Mouse (Mus musculus): ENCODE results near the gene Adgrf4. TPM values are rescaled to one million over a fixed set of nuclear protein-coding genes. Genes with fewer than 3 reads are reported as not detected.

The Adgrf4 gene
- 0.21 TPM in 1 of 2 replicates, not detected in the other for polyA plus RNA-seq (2016; fragmentation: Nextera tagmentation; extraction: Ambion mirVana)

DNA sequence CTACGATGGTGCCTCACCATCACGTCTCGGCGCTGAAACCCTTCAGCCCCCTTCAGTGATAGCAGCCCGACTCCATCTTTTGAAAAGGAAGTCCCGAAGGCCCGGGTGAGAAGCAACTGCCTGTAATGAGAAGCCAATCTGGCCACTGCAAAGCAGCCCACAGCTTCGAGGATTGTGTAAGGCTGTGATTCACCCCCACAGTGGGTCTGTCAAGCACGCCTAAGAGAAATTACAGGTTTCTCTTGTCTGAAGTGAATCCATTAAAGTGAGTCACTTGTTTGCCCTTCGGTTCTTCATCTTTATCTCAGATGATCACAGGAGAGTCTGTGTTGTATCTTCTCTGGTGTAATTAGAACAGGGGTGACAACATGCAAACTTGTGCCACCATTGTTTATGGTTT is at the start of gene Adgrf4:
Adgrf4 (minus strand) TSS at position 149 of the 400 bp plus-strand sequence.
- no peaks in the 10 kb centered on the region for H3K9me3 ChIP-seq (replicated peaks)
- no peaks in the 10 kb centered on the region for H3K27me3 ChIP-seq
- ATAC-seq (ENCODE audit: low FRiP score), result no peak
- no peak within 1 kb of the TSS for H3K9ac ChIP-seq
- H3K36me3 ChIP-seq, result no peaks in the 10 kb centered on the region
- 90% methylated on average over 10 of the region's 10 CpGs for WGBS
- no peaks in the 10 kb centered on the region for H3K4me1 ChIP-seq
- no peak within 1 kb of the TSS for H3K27ac ChIP-seq
- no peak within 1 kb of the TSS for H3K4me3 ChIP-seq
- H3K4me2 ChIP-seq (replicated peaks), result no peak within 1 kb of the TSS

DNA sequence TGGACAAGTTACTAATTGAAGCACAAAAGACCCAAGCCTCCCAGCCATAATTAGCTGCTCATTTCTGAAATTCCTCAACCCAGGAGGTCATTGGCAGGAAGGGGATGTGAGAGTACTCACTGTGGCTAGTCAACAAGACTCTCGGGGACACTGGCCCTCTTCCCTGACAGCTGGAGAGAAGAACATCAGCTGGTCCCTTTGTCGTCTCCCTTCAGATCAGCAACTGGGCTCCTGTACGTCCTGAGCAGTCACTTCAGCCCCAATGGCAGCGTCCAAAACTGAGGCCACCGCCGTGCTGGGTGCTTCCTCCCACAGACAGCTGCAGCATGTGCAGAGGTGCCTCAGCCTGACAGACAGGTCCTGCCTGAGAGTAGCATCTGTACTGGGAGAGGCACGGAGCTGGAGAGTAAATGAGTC is 49.7 kb upstream of the Adgrf4 start, which contains the start of gene Adgrf2:
Adgrf2 (minus strand) TSS at position 379 of the 417 bp plus-strand sequence.
- ATAC-seq (ENCODE audit: low FRiP score), result no peak
- H3K4me1 ChIP-seq, result no peaks in the 10 kb centered on the region

DNA sequence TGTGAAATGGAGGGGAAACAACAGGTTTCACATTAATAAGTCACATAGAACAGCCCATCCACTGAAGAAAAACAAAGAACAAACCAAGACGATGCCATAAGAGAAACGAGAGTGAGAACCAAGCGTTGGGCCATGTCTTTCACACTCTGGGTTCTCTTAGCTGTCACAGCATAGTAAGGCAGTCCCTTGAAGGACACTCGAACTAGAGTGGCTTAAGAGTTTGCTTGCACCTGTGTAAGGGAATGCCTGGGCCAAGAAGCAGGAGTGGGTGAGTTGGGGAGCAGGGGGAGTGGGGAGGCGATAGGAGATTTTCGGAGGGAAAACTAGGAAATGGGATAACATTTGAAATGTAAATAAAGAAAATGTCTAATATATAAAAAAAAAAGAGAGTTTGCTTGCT is 46.7 kb upstream of the Adgrf4 start:
- H3K4me2 ChIP-seq (replicated peaks), result no peak overlapping the region
- ATAC-seq (ENCODE audit: low FRiP score), result no peak
- no peaks in the 10 kb centered on the region for H3K4me1 ChIP-seq
- 87% methylated on average over 6 of the region's 6 CpGs for WGBS
- no peak overlapping the region for H3K27ac ChIP-seq
- H3K36me3 ChIP-seq, result no peaks in the 10 kb centered on the region
- no peaks in the 10 kb centered on the region for H3K27me3 ChIP-seq
- H3K4me3 ChIP-seq, result no peak overlapping the region
- H3K9me3 ChIP-seq (replicated peaks), result no peaks in the 10 kb centered on the region
- H3K9ac ChIP-seq, result no peak overlapping the region

More for the DNA sequence above, 49.7 kb upstream of the Adgrf4 start, which contains the start of gene Adgrf2:
- H3K27ac ChIP-seq, result no peak within 1 kb of the TSS
- WGBS, result 31% methylated on average over 7 of the region's 7 CpGs
- no peak within 1 kb of the TSS for H3K9ac ChIP-seq
- H3K4me2 ChIP-seq (replicated peaks), result no peak within 1 kb of the TSS
- no peaks in the 10 kb centered on the region for H3K36me3 ChIP-seq
- no peaks in the 10 kb centered on the region for H3K27me3 ChIP-seq
- no peak within 1 kb of the TSS for H3K4me3 ChIP-seq
- H3K9me3 ChIP-seq (replicated peaks), result no peaks in the 10 kb centered on the region

DNA sequence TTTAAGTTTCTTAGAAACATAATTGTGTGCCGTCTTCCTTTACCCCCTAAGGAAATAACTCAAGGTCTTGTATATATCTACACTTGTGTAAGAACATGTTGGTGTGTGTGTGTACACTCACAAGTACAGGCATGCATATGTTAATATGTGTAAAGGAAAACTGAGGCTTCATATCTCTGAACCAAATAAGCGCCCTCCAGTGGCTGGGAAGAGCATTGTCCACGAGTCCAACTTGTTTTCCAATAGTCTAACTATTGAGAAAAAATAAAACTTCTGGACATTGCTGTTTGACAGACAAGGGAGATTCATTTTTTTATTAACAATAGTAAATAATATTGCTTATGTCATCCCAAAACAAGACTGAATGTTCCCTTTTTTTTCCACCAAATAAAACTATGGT is 25.1 kb upstream of the Adgrf4 start:
- 49% methylated on average over 3 of the region's 3 CpGs for WGBS
- H3K9ac ChIP-seq, result no peak overlapping the region

DNA sequence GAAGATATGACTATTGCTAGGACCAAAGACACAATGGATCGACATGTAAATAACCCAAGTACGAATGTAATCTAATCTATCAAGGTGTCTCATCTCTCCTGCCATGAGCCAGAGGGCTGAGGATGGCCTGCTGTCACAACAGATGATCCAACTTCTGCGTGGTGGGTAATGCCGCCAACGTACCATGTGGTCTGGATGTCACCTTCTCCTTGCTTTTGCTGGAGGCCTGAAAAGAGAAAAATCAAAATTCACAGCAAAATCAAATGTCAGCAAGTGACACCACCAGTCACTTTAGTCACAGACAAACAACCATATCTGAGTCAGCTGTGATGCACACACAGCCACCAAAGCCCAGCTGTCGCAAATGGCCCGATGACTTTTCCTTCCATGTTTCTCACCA is 22.9 kb upstream of the Adgrf4 start:
- no peak overlapping the region for H3K27ac ChIP-seq
- H3K4me1 ChIP-seq, result no peaks in the 10 kb centered on the region
- no peak overlapping the region for H3K4me2 ChIP-seq (replicated peaks)
- no peak for ATAC-seq (ENCODE audit: low FRiP score)
- WGBS, result 92% methylated on average over 7 of the region's 7 CpGs
- H3K9me3 ChIP-seq (replicated peaks), result no peaks in the 10 kb centered on the region
- H3K27me3 ChIP-seq, result no peaks in the 10 kb centered on the region
- H3K9ac ChIP-seq, result no peak overlapping the region
- no peaks in the 10 kb centered on the region for H3K36me3 ChIP-seq
- H3K4me3 ChIP-seq, result no peak overlapping the region

More for the DNA sequence above, 25.1 kb upstream of the Adgrf4 start:
- Histone ChIP-seq H3K4me3 (no peak overlapping the region), H3K27me3 (no peaks in the 10 kb centered on the region), H3K4me2 (replicated peaks) (no peak overlapping the region), H3K4me1 (no peaks in the 10 kb centered on the region), H3K36me3 (no peaks in the 10 kb centered on the region), H3K27ac (no peak overlapping the region), H3K9me3 (replicated peaks) (no peaks in the 10 kb centered on the region)
- no peak for ATAC-seq (ENCODE audit: low FRiP score)

DNA sequence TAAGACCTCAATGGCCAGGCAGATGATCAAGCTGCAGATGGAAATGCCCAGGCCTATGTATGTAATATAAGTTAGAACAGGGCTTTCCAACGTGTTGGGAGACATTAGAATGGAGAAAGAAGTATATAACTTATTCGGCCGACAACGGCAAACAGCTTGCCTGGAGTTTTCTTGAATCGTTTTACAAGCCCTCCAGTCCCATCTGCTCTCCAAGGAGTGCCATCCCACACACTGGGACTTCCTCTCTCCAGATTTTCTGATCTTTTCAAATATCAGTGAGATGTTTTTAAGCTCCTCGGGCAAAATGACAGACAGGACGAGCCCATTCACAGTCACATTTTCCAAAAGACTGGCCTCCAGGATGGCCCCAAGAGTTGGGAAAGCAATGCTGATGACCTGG is 18.6 kb upstream of the Adgrf4 start:
- H3K4me3 ChIP-seq, result no peak overlapping the region
- WGBS, result 86% methylated on average over 7 of the region's 7 CpGs
- no peaks in the 10 kb centered on the region for H3K27me3 ChIP-seq
- no peak for ATAC-seq (ENCODE audit: low FRiP score)
- H3K4me1 ChIP-seq, result no peaks in the 10 kb centered on the region
- no peaks in the 10 kb centered on the region for H3K9me3 ChIP-seq (replicated peaks)
- no peak overlapping the region for H3K4me2 ChIP-seq (replicated peaks)
- H3K27ac ChIP-seq, result no peak overlapping the region
- no peak overlapping the region for H3K9ac ChIP-seq
- no peaks in the 10 kb centered on the region for H3K36me3 ChIP-seq

DNA sequence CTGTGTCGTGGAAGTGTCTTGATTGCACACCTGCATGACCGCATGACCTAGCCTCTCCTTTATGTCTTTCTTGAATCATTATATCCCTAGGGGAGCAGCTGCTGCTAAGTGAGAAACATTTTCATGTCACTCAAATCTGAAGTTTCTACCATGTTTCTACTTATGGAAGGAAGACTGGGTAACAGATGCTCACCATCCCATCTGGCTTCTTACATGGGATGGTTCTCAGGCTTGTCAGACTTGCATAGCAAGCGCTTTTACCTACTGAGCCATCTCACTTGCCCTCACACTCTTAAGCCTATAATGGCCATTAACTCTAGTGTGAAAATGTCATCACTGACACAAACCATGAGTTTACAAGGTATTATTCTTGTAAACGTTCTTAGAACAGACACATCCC is 13.5 kb upstream of the Adgrf4 start:
- no peaks in the 10 kb centered on the region for H3K36me3 ChIP-seq
- no peak overlapping the region for H3K4me2 ChIP-seq (replicated peaks)
- no peak overlapping the region for H3K27ac ChIP-seq
- WGBS, result 81% methylated on average over 4 of the region's 4 CpGs
- no peaks in the 10 kb centered on the region for H3K27me3 ChIP-seq
- no peaks in the 10 kb centered on the region for H3K9me3 ChIP-seq (replicated peaks)
- H3K4me1 ChIP-seq, result no peaks in the 10 kb centered on the region
- H3K4me3 ChIP-seq, result no peak overlapping the region
- no peak overlapping the region for H3K9ac ChIP-seq
- no peak for ATAC-seq (ENCODE audit: low FRiP score)

DNA sequence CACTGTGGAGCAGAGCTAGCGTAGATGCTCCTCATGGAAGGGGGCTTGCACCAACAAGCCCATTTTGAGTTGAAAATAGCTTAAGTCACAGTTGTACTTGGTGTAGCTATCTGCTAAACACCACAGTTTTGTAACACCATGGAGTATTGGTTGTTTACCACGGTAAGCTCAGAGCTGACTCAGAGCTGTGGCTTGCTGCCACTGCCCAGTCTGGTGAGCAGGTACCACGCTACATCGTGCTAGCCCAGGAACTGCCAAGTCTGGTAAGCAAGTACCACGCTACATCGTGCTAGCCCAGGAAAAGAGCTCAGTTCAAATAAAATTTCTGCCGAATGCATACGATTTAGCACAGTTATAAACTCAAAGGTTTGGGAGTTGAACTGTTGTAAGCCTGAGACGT is 10.1 kb upstream of the Adgrf4 start:
- no peaks in the 10 kb centered on the region for H3K36me3 ChIP-seq
- no peak for ATAC-seq (ENCODE audit: low FRiP score)
- WGBS, result 93% methylated on average over 9 of the region's 9 CpGs
- H3K9ac ChIP-seq, result no peak overlapping the region
- H3K4me1 ChIP-seq, result no peaks in the 10 kb centered on the region
- no peaks in the 10 kb centered on the region for H3K27me3 ChIP-seq
- H3K4me3 ChIP-seq, result no peak overlapping the region
- H3K4me2 ChIP-seq (replicated peaks), result no peak overlapping the region
- no peaks in the 10 kb centered on the region for H3K9me3 ChIP-seq (replicated peaks)
- no peak overlapping the region for H3K27ac ChIP-seq

DNA sequence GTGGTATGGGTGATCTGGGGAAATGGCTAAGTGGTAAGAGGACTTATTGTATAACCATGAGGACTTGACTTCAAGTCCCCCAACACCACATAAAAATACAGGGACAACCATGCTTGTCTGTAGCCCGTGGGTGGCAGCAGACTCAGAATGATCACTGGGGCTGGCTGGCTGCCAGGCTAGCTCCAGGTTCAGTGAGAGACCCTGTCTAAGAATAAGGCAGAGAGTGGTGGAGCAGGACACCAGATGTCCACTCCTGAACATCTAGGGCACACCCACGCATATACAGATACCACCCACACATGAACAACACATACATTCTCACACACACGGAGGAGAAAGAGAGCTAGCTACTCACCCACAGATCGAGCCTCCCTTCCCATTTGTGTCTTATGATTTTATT is 2.6 kb upstream of the Adgrf4 start:
- Histone ChIP-seq H3K27me3 (no peaks in the 10 kb centered on the region), H3K4me3 (no peak overlapping the region), H3K36me3 (no peaks in the 10 kb centered on the region), H3K4me2 (replicated peaks) (no peak overlapping the region), H3K9ac (no peak overlapping the region), H3K27ac (no peak overlapping the region), H3K4me1 (no peaks in the 10 kb centered on the region), H3K9me3 (replicated peaks) (no peaks in the 10 kb centered on the region)
- 84% methylated on average over 4 of the region's 4 CpGs for WGBS
- no peak for ATAC-seq (ENCODE audit: low FRiP score)

DNA sequence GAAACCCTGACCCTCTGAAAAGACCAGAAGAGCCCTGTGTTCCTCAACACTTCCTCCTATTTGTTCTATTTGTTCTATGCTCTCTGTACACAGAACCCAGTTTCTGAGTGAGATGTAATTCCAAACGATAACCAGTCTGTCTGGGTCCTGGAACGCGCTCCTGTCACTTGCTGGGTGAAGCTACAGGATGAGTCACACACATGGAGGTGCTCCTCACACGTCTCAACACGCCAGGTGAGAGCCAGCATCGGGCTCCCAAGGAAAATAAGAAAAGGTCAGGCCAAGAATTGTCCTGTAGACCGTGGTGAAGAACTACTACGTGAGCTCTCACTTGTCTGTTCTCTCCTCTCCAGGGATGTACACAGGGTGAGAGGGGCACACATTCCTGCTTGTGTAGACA is 1.6 kb downstream of the Adgrf4 start:
- no peak for ATAC-seq (ENCODE audit: low FRiP score)
- WGBS, result 90% methylated on average over 8 of the region's 8 CpGs
- no peaks in the 10 kb centered on the region for H3K9me3 ChIP-seq (replicated peaks)
- no peak overlapping the region for H3K4me3 ChIP-seq
- no peak overlapping the region for H3K9ac ChIP-seq
- no peak overlapping the region for H3K4me2 ChIP-seq (replicated peaks)
- H3K4me1 ChIP-seq, result no peaks in the 10 kb centered on the region
- H3K27ac ChIP-seq, result no peak overlapping the region
- H3K36me3 ChIP-seq, result no peaks in the 10 kb centered on the region
- no peaks in the 10 kb centered on the region for H3K27me3 ChIP-seq

DNA sequence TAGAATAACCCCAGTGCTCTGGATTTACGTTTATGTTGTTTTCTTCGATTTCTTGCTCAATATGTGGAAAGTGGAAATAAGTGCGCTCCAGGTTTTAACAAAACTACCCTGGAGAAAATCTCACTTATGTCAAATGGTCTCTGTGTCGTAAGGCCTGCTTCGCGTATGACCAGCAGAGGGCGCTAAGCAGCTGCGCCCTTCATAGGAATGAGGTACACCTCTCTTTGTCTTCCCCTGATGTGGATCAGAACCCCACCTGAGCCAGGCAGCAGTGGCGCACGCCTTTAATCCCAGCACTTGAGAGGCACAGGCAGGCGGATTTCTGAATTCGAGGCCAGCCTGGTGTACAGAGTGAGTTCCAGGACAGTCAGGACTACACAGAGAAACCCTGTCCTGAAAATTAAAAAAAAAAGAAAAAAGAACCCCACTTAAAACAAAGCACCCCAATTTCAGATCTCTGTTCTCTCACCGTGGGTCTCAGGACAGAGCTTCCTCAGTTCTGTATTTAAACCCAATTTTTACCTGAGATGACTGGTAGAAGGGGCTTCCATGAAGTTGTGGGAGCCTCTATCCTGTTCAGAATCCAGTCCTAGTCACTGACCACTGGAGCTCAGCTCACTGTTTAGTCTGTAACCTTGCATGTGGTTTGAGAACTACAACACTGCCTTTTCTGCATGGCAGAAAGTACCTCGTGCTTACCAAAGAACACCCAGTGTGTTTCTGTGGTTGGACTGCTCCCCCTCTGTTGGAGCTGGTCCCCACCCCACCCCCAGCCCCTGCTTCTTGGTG is 33.3 kb downstream of the Adgrf4 start:
- 27% methylated on average over 14 of the region's 14 CpGs for WGBS
- peak; percentile 88 for ATAC-seq (ENCODE audit: low FRiP score)
- H3K36me3 ChIP-seq, result no peaks in the 10 kb centered on the region
- H3K9me3 ChIP-seq (replicated peaks), result no peaks in the 10 kb centered on the region
- H3K4me3 ChIP-seq, result no peak overlapping the region
- no peak overlapping the region for H3K9ac ChIP-seq
- peak overlapping the region; percentile 31; the same call in 1 of the 2 replicates for H3K4me2 ChIP-seq (replicated peaks)
- H3K27me3 ChIP-seq, result no peaks in the 10 kb centered on the region
- H3K27ac ChIP-seq, result no peak overlapping the region
- no peaks in the 10 kb centered on the region for H3K4me1 ChIP-seq

DNA sequence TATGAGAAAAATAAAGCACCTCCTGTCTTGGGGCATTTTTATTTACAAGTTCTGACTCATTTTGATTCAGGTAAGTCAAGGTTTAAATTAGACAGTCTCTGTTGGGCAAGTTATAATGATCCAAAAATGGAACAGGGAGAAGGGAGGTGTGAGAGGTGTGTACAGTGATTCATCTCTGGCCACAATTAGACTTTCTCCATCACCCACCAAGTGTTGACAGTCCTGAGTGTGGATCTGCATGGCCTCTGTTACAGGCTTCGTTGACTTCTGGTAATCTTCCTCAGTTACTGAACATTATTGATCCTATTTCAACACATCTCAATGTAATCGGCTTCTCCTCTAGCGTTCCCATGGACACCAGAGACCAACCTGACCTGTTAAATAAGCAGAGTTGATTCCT is 48.7 kb downstream of the Adgrf4 start:
- Histone ChIP-seq H3K4me2 (replicated peaks) (no peak overlapping the region), H3K9ac (no peak overlapping the region), H3K36me3 (no peaks in the 10 kb centered on the region), H3K27me3 (no peaks in the 10 kb centered on the region), H3K9me3 (replicated peaks) (no peaks in the 10 kb centered on the region), H3K4me3 (no peak overlapping the region), H3K4me1 (no peaks in the 10 kb centered on the region), H3K27ac (no peak overlapping the region)
- 87% methylated on average over 3 of the region's 3 CpGs for WGBS
- no peak for ATAC-seq (ENCODE audit: low FRiP score)

DNA sequence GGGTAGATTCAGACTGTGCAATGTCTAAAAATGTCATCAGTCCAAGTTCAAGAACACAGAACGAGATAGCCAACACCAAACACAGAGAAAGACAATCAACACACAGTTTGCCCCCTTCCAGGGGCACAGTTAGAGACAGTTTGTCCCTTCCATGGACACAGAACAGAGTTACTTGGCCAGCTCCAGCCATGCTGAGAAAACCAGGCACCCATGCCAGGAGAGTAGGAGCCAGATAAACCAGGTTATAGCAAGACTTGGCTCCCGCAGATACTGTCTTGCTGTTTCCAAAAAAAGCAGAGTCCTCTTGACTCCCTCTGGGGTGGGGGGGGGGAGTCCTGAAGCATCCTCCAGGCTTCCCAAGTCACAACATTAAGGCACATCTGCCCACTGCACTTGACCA is 61.9 kb downstream of the Adgrf4 start:
- Histone ChIP-seq H3K4me1 (no peaks in the 10 kb centered on the region), H3K9me3 (replicated peaks) (no peaks in the 10 kb centered on the region), H3K36me3 (no peaks in the 10 kb centered on the region), H3K27me3 (no peaks in the 10 kb centered on the region), H3K27ac (no peak overlapping the region), H3K4me2 (replicated peaks) (no peak overlapping the region), H3K4me3 (no peak overlapping the region), H3K9ac (no peak overlapping the region)
- no peak for ATAC-seq (ENCODE audit: low FRiP score)
- WGBS, result 89% methylated on average over 2 of the region's 2 CpGs

Measured in hindbrain, embryonic 12.5 days (tissue).